Mouse (Mus musculus) spleen, adult 2 months (tissue): ENCODE data around the gene Plet1.

Source experiments
- CTCF ChIP-seq: fragments of 200-500 bp; IDR thresholded peaks from 2 replicates; pipeline ENCODE4 v1.5.1; 2011; ENCODE audit warnings: mild to moderate bottlenecking, inconsistent platforms; ENCODE audit not compliant: insufficient read depth, insufficient read length, insufficient replicate concordance; ENCODE audit errors: extremely low read depth
- POLR2A ChIP-seq: fragments of 200-500 bp; IDR thresholded peaks from 2 replicates; pipeline ENCODE4 v1.6.1; 2011; ENCODE audit warnings: low read depth, low read length, inconsistent platforms

DNA sequence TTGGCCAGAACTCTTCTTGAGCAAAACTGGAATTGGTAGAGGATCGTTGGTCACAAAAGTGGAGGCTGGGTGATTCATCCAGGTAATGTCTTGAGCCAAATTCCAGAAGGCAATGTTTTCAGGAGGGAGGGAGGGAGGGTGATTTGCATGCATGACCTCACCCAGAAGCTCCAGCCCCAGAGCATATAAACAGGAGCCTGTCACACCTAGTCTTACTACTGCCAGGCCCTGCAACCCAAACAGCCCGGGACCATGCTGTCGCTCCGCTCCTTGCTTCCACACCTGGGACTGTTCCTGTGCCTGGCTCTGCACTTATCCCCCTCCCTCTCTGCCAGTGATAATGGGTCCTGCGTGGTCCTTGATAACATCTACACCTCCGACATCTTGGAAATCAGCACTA, at the start of gene Plet1:
- TF ChIP-seq POLR2A (no peak), CTCF (no peak)
